Mouse (Mus musculus): ENCODE measurements at regions not wholly inside any gene's neighbourhood (a gene's known extent, or its start where the extent isn't known, plus 50 kb on each side); places are given as distances from the start of the nearest gene placed in this dataset.

- no peak for TF ChIP-seq CTCF (IDR thresholded peaks at IDR 0.05; ENCODE audit: low read depth)
- no peak for TF ChIP-seq EP300 (IDR thresholded peaks at IDR 0.05; ENCODE audit: low read depth)
These were observed 130.7 kb downstream of the Fscb start for GRCm38 (mm10) chr12:64343745-64344144.
